Mouse (Mus musculus): ENCODE results near the gene Olfr1361.

Gene Olfr1361

DNA sequence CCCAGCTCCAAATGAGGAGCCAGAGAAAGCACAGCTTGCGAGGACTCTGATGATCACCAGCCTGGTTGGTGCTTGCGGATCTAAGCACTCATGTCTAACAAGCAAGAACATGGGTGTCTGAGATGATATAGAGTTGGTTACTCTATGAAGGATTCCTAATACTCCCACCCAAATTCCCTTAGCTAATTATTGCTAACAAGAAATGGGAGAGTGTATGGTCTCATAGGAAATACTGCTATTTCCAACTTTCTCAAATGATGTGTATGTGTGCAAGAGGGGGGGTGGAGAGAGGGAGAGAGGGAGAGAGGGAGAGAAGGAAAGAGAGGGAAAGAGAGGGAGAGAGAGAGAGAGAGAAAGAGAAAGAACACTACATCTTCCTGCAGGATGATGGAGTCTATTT is at the start of gene Olfr1361:
TSS of gene Olfr1361 (minus strand) at position 101 of the 400 bp plus-strand sequence.
- DNase-seq (ENCODE audit: low spot score) = no peak

DNA sequence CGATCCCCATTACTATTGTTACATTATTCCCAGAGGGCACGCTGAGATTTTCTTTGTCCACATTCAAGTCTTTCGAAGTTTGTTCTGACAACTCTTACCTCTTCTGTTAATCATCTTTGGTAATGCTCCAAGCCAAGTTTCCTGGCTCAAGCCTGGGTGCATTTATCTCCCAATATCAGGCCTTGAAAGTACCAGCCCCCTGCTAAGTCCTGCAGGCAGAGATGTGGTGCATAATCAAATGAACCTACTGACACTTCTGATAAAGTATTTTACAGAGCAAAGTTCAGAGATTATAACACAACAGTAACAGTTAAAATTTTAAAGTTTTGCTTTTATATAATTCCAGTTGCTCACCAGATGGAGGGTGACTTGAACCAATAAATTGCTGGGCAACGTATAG is 48.5 kb upstream of the Olfr1361 start:
- DNase-seq (ENCODE audit: low spot score) = no peak

DNA sequence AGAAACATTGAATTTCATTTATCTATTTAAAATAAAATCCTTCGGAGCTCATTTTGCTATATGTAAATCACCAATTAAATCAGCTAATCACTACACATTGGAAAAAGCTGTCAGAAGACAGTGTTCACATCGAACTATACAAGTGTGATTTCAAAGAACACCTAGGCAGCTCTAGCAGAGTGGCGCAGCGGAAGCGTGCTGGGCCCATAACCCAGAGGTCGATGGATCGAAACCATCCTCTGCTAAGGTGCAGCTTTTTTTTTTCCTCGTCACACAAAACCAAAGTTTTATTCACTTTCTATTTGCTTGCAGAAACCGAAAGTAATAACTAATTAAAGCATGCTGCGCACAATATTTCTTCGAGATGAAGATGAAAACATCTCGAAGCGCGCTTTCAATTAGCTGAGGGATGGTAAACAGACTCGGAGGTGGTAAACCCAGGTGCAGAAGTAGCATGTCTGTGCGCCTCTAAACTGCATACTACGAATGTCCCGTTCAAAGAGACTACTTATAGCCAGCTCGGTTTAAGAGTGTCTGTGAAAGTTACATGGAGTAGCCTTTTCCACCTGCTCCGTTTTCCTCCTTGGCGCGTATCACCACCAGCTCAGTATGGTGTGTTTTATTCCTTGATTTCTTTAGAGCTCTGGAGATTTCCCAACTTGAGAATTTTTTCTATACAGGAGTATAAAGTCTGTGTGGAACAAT is 47.8 kb upstream of the Olfr1361 start:
- DNase-seq (ENCODE audit: low spot score) = no peak

DNA sequence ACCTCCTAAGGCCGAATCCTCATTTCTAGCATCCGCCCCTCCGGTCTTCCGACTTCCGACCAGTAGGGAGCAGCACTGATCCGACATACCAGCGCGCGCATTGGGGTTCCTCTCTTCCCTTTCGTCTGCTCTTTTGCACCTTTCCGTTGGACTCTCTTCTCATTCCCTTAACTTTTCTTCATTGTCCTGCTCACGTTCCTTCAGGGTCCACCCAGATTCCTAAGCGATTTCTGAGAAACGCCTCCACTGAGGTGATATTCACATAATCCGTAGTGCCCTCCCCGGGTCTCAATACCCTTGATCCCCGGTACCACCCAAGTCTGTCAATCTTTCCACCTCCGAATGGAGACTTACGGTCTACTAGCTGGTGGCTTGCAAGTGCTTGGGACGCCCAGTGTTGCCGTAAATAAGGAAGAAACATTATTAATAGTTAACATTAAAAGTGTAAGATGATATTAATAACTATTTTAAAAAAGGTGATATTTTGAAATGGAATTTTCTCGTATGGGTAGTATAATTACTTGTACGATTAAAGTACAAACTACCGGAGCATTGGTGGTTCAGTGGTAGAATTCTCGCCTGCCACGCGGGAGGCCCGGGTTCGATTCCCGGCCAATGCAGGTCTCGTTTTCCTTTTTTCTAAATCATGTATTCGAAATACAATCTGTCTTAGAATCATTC is 47.0 kb upstream of the Olfr1361 start:
- peak; percentile 60 for DNase-seq (ENCODE audit: low spot score)

DNA sequence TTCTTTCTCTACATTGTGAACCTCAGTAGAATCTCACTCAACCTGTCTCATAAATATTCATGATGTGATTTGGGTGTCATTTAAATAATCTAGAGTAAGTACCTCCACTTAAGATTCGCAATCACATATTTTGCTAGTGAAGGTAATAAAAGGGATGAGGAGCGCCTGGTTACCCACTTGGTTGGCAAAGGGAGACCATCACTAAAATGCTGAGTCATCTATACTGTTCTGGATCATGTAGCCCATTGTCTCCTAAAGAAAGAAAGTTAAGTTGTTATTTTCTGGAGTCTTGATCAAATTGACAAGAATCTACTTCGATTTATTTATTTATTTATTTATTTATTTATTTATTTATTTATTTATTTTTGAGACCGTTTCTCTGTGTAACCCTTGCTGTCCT is 43.5 kb upstream of the Olfr1361 start:
- DNase-seq (ENCODE audit: low spot score) = no peak

DNA sequence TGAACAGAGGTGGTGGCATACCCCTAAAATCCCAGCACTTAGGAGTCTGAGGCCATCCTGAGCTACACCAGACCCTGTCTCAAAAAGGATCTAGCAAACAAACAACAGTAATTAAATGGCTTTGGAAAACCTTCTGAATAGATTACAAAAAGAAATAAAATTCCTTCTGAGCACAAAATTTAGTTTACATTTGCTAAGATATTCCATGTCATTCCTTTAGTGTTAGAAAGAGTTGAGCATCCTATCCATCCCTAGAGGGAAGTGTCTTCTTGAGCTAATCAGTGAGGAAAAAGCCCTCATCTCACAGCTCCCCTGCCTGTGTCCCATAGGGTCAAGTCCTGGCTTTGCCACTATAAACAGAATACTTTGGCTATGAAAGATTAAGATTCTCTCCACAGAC is 34.6 kb upstream of the Olfr1361 start, which contains the start of gene Olfr1359:
TSS of gene Olfr1359 (plus strand) at position 301 of the 400 bp plus-strand sequence.
- no peak for DNase-seq (ENCODE audit: low spot score)

DNA sequence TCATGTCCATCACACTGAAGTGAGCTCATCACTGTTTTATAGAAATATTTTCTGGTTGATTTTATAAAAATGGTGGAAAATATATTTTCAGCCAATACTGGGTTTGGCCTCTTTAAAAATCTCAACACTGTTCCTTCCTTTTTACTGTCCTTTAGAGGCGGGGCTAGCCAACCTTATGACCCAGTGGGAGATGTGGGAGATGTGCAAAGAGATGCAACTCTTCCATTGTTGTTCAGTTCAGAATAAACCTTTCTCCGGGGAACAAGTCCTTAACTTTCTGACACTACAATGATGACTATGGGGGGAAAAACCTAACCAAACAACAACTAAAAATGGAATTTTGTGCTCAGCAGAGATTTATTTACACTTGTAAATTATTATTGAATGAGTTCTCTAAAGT is 14.1 kb upstream of the Olfr1361 start, which contains the start of gene Olfr1360:
TSS of gene Olfr1360 (minus strand) at position 101 of the 400 bp plus-strand sequence.
- no peak for DNase-seq (ENCODE audit: low spot score)

DNA sequence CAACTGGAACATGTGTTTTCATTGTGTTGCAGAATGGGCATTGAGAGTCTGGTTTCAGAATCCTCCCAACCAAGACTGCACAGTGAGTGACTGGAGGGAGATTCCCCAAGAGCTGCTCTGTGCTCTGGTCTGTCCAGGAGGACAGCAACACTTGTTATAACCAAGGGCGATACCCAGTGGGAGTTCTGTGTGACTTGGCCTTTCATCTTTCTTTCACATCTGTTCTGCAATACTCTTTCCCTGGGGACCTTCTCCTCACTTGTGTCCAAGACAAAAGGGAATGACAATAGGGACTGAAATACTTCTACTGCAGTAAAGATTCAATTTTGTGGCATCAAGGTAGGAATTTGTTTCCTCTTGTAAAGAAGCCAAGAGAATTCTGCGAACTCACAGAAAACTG is 20.8 kb downstream of the Olfr1361 start, which contains the start of gene Olfr11:
TSS of gene Olfr11 (minus strand) at position 101 of the 400 bp plus-strand sequence.
- DNase-seq (ENCODE audit: low spot score) = no peak

DNA sequence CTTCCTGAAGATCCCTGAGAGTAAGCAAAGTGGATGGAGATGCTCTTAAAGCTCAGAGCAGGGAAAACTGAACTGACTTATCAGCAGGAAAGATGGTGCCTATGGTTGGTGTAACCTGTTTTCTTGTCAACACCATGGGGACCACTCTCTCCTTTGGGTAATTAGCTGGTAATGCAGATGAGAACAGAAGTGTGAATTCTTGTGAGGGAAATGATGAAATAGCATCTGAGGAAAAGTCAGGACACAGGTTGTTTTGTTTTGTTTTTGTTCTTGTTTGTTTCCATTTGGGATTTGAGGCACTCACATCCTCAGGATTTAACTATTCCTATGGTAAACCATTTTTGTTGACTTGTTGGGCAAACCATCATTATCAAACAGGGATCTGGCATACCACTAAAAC is 49.3 kb downstream of the Olfr1361 start, which contains the start of gene Olfr1362:
TSS of gene Olfr1362 (minus strand) at position 101 of the 400 bp plus-strand sequence.
- DNase-seq (ENCODE audit: low spot score) = no peak

Data from urinary bladder, postnatal 10 days (tissue).